Mouse (Mus musculus) hindbrain, embryonic 16.5 days (tissue): ENCODE results near the gene Usp22. TPM values are rescaled to one million over a fixed set of nuclear protein-coding genes. Genes with fewer than 3 reads are reported as not detected.
A peak's percentile ranks its signal among the peaks of the same experiment; 100 is the strongest.
"Not testable (repeated sequence)": the region's sequence is repeated elsewhere in the genome, so short reads cannot be mapped to it uniquely, and the experiment has no call there.

Experiments
- ATAC-seq: fragments of 200-750 bp; cut with Nextera tagmentation; 2 replicates; pipeline ENCODE4 v1.8.0; 2017; ENCODE audit warnings: moderate TSS enrichment, moderate library complexity
- H3K27ac ChIP-seq: fragments of 300-500 bp; sonication (generic); 2 replicates; pipeline ENCODE4 v1.5.1; 2014; ENCODE audit warnings: low read depth, mild to moderate bottlenecking, control low read depth, low read length, moderate library complexity
- H3K27me3 ChIP-seq: fragments of 300-500 bp; sonication (generic); replicated peaks from 2 replicates; pipeline ENCODE4 v1.6.1; 2014; ENCODE audit warnings: low read length; ENCODE audit not compliant: control insufficient read depth, insufficient read depth
- H3K36me3 ChIP-seq: fragments of 300-500 bp; sonication (generic); 2 replicates; pipeline ENCODE4 v1.6.1; 2014; ENCODE audit warnings: mild to moderate bottlenecking, low read length, moderate library complexity, mixed read lengths; ENCODE audit not compliant: control insufficient read depth, insufficient read depth
- H3K4me1 ChIP-seq: fragments of 300-500 bp; sonication (generic); 2 replicates; pipeline ENCODE4 v1.6.1; 2014; ENCODE audit warnings: low read depth, low read length; ENCODE audit not compliant: control insufficient read depth, insufficient read depth
- H3K4me2 ChIP-seq: fragments of 300-500 bp; sonication (generic); 2 replicates; pipeline ENCODE4 v1.6.1; 2014; ENCODE audit warnings: mild to moderate bottlenecking, low read length, control low read depth, moderate library complexity
- H3K4me3 ChIP-seq: fragments of 300-500 bp; sonication (generic); 2 replicates; pipeline ENCODE4 v1.5.1; 2014; ENCODE audit warnings: mild to moderate bottlenecking, low read length, control low read depth, moderate library complexity
- H3K9ac ChIP-seq: fragments of 300-500 bp; sonication (generic); 2 replicates; pipeline ENCODE4 v1.6.1; 2014; ENCODE audit warnings: low read depth, mild to moderate bottlenecking, control low read depth, low read length, moderate library complexity
- H3K9me3 ChIP-seq: fragments of 300-500 bp; sonication (generic); 2 replicates; pipeline ENCODE4 v1.6.1; 2014; ENCODE audit warnings: mild to moderate bottlenecking, low read length, moderate library complexity; ENCODE audit not compliant: control insufficient read depth
- WGBS: fragments of 180-500 bp; shearing (Covaris S2); extraction: QIAGEN DNeasy Blood & Tissue Kit; methylation state at CpG from one replicate; pipeline ENCODE4 v1.1.7; 2014; 5-methylcytosine and 5-hydroxymethylcytosine counted together
- polyA plus RNA-seq: library from polyadenylated mRNA; unstranded; fragments of >200 nt; fragmentation: Nextera tagmentation; extraction: Ambion mirVana; gene quantifications from 2 replicates; pipeline ENCODE4 v1.2.1, GENCODE M21; 2015

Usp22 gene
- polyA plus RNA-seq, 1 experiment from 2014 or later: 341 TPM

GRCm38 (mm10) chr11:61173477-61173876 lies 1.4 kb downstream of the Usp22 start:
- 26% methylated on average over 15 of the region's 15 CpGs for WGBS
- not testable (repeated sequence) for ATAC-seq
- H3K4me1 ChIP-seq: peaks cover 44% of the 10 kb centered on the region

GRCm38 (mm10) chr11:61170184-61170583 lies 4.7 kb downstream of the Usp22 start:
- Histone ChIP-seq H3K9ac (no peak overlapping the region), H3K9me3 (no peaks in the 10 kb centered on the region), H3K27me3 (no peaks in the 10 kb centered on the region), H3K4me2 (no peak overlapping the region), H3K4me1 (peaks cover 41% of the 10 kb centered on the region), H3K4me3 (no peak overlapping the region), H3K36me3 (peaks cover 11% of the 10 kb centered on the region), H3K27ac (no peak overlapping the region)
- ATAC-seq: no peak
- WGBS: 77% methylated on average over 5 of the region's 5 CpGs

More at GRCm38 (mm10) chr11:61173477-61173876, 1.4 kb downstream of the Usp22 start:
- Histone ChIP-seq H3K4me3 (peak overlapping the region; percentile 96), H3K9ac (peak overlapping the region; percentile 47), H3K4me2 (peak overlapping the region; percentile 71)
- not testable (repeated sequence) for H3K27me3 ChIP-seq, H3K27ac ChIP-seq, H3K36me3 ChIP-seq, H3K9me3 ChIP-seq

DNA sequence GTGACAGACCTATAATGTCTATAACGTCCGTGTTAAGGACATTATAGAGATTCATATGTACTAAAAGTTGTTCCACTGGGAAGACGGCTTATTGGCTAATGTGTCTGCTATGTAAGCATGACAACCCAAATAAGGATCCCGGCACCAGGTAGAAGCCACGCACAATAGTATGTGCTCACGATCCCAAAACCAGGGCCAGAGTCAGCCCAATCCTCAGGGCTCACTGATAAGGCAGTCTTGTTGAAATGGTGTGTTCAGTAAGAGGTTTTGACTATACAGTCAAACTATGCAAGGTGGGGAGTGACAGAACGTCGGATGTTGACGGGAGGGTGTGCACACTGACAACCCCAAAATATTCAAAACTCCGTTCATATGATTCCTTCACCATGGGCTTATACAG lies 10.0 kb downstream of the Usp22 start:
- Histone ChIP-seq H3K4me1 (peaks cover 9% of the 10 kb centered on the region), H3K9me3 (no peaks in the 10 kb centered on the region), H3K36me3 (peaks cover 50% of the 10 kb centered on the region), H3K4me2 (no peak overlapping the region), H3K4me3 (no peak overlapping the region), H3K9ac (no peak overlapping the region), H3K27me3 (no peaks in the 10 kb centered on the region), H3K27ac (no peak overlapping the region)
- 95% methylated on average over 10 of the region's 10 CpGs for WGBS
- no peak for ATAC-seq

DNA sequence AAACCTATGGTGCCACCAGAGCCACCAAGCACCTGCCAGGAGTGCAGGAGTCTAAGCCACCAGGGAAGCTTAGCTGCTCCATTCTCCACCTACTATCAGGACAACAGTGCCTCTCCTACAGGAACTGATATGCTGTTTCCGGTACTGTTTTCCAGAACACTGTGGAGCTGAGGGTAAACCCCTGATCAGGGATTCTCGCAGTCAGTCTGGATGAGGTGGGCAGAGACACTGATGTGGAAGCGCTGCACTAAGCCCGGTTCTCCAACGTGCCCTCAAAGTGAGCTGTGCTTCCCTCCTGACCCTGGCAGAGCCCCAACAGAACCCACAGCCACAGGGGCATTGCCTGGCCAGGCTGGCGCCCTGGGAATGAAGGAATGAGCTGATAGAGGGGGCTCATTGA lies 10.5 kb downstream of the Usp22 start:
- Histone ChIP-seq H3K4me1 (peaks cover 4% of the 10 kb centered on the region), H3K9ac (no peak overlapping the region), H3K4me2 (no peak overlapping the region), H3K27ac (no peak overlapping the region), H3K36me3 (peaks cover 55% of the 10 kb centered on the region), H3K4me3 (no peak overlapping the region), H3K9me3 (no peaks in the 10 kb centered on the region), H3K27me3 (no peaks in the 10 kb centered on the region)
- no peak for ATAC-seq
- 90% methylated on average over 6 of the region's 6 CpGs for WGBS

DNA sequence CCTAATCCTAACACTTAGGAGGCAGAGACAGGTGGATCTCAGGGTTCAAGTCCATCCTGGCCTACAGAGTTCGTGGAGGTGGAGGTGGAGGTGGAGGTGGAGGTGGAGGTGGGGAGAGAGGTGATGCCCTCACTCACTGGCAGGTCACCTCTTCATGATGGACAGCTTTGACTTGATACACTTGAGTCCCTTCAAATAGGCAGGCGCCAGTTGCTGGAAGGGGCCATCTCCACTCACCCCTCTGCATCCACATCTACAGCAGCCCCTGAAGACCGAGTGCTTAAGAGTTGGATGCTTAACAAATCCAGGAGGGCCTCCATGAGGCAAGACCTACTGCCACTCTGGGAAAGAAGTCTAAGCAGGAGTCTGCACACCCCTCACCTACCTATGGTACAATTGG lies 11.5 kb downstream of the Usp22 start:
- no peaks in the 10 kb centered on the region; the same call in 1 of the 2 replicates for H3K4me1 ChIP-seq
- H3K36me3 ChIP-seq: peaks cover 61% of the 10 kb centered on the region
- H3K27me3 ChIP-seq: no peaks in the 10 kb centered on the region
- no peak overlapping the region for H3K27ac ChIP-seq
- no peaks in the 10 kb centered on the region for H3K9me3 ChIP-seq
- 93% methylated on average over 3 of the region's 3 CpGs for WGBS
- no peak overlapping the region for H3K9ac ChIP-seq
- ATAC-seq: no peak
- H3K4me3 ChIP-seq: no peak overlapping the region
- no peak overlapping the region for H3K4me2 ChIP-seq

- no peak for ATAC-seq
- Histone ChIP-seq H3K36me3 (peaks cover 65% of the 10 kb centered on the region), H3K27ac (no peak overlapping the region), H3K27me3 (no peaks in the 10 kb centered on the region), H3K4me2 (no peak overlapping the region), H3K4me1 (no peaks in the 10 kb centered on the region), H3K9me3 (no peaks in the 10 kb centered on the region), H3K9ac (no peak overlapping the region), H3K4me3 (no peak overlapping the region)
- 95% methylated on average over 14 of the region's 14 CpGs for WGBS
These were observed 12.1 kb downstream of the Usp22 start for GRCm38 (mm10) chr11:61162776-61163175.

GRCm38 (mm10) chr11:61161121-61161520 lies 13.7 kb downstream of the Usp22 start:
- WGBS: 93% methylated on average over 13 of the region's 13 CpGs
- H3K4me3 ChIP-seq: no peak overlapping the region
- H3K36me3 ChIP-seq: peaks cover 76% of the 10 kb centered on the region
- no peaks in the 10 kb centered on the region for H3K9me3 ChIP-seq
- H3K9ac ChIP-seq: no peak overlapping the region
- ATAC-seq: no peak
- no peak overlapping the region for H3K4me2 ChIP-seq
- no peaks in the 10 kb centered on the region for H3K4me1 ChIP-seq
- no peak overlapping the region for H3K27ac ChIP-seq
- no peaks in the 10 kb centered on the region for H3K27me3 ChIP-seq

DNA sequence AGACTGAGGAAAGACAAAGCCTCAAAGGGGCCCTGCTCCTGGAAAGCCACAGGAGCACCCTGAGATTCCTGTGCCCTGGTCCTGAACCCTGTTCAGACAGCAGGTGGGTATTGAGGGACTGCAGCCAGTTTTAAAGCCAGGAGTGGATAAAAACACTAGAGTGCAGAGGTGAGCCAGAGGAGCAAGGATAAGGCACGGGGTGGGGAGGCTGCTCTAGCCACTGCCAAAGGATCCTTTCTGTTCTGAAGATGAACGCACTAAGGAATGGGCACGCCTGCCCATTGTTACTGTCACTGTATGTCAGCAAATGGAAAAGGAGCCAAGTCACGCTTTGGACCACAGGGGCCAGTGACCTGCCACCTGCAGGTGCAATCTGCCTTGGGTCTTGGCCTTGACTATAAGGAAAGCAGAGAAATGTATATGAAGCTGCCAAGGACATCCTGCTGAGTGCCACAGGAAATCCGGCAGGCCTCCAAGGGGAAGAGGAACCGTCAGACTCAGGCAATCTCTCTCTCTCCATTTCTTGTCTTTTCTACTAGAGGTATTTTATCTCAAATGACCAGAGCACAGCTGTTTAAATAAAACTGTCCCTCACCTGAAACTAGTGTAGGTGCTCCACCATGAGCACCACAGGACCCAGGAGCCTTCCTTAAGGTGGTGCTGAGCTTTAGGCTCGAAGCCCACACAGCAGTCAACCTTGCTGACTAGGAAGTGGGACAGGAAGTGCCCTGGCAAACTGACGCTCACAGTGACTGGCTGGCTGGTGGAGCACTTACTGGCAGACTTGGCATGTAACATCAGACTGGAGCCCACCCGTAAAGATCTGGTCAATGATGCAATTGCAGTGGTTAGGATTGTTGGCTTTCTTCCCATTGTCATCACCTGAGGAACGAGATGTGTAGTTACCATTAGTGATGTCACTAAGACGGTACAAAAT lies 14.8 kb downstream of the Usp22 start:
- 73% methylated on average over 11 of the region's 11 CpGs for WGBS
- no peaks in the 10 kb centered on the region for H3K9me3 ChIP-seq

GRCm38 (mm10) chr11:61158141-61158540 lies 16.7 kb downstream of the Usp22 start:
- Histone ChIP-seq H3K9me3 (no peaks in the 10 kb centered on the region), H3K9ac (no peak overlapping the region), H3K27ac (no peak overlapping the region), H3K36me3 (peaks cover 93% of the 10 kb centered on the region), H3K27me3 (no peaks in the 10 kb centered on the region), H3K4me3 (no peak overlapping the region), H3K4me1 (no peaks in the 10 kb centered on the region), H3K4me2 (no peak overlapping the region)
- WGBS: 52% methylated on average over 3 of the region's 3 CpGs
- 0 out of 2 replicates have a peak, but pooled peaks have one; percentile 30 for ATAC-seq

More for the DNA sequence above, 14.8 kb downstream of the Usp22 start:
- no peaks in the 10 kb centered on the region for H3K27me3 ChIP-seq
- ATAC-seq: no peak
- H3K4me1 ChIP-seq: no peaks in the 10 kb centered on the region
- H3K27ac ChIP-seq: no peak overlapping the region
- H3K9ac ChIP-seq: no peak overlapping the region
- H3K4me3 ChIP-seq: no peak overlapping the region
- peaks cover 80% of the 10 kb centered on the region for H3K36me3 ChIP-seq
- no peak overlapping the region for H3K4me2 ChIP-seq
